Mouse (Mus musculus): ENCODE data around the gene Slc44a1.
A peak's percentile ranks its signal among the peaks of the same experiment; 100 is the strongest.

Gene Slc44a1

GRCm38 (mm10) chr4:53431585-53432234, 8.5 kb upstream of the Slc44a1 start:
- peak; percentile 79 for DNase-seq (ENCODE audit: low spot score)

- DNase-seq (ENCODE audit: low spot score) = no peak
Measured at GRCm38 (mm10) chr4:53437110-53437755, 3.0 kb upstream of the Slc44a1 start.

- no peak for DNase-seq (ENCODE audit: low spot score)
Measured at GRCm38 (mm10) chr4:53438386-53438785, 1.8 kb upstream of the Slc44a1 start.

GRCm38 (mm10) chr4:53438836-53439480, 1.3 kb upstream of the Slc44a1 start:
- DNase-seq (ENCODE audit: low spot score) = peak; percentile 25

- DNase-seq (ENCODE audit: low spot score) = no peak
Measured at GRCm38 (mm10) chr4:53439636-53440009, 590 bp upstream of the Slc44a1 start.

- DNase-seq (ENCODE audit: low spot score) = no peak
Measured at GRCm38 (mm10) chr4:53440816-53441571, 781 bp downstream of the Slc44a1 start.

- DNase-seq (ENCODE audit: low spot score) = no peak
Measured at GRCm38 (mm10) chr4:53441683-53442082, 1.5 kb downstream of the Slc44a1 start.

GRCm38 (mm10) chr4:53446216-53446615, 6.0 kb downstream of the Slc44a1 start:
- DNase-seq (ENCODE audit: low spot score) = no peak

GRCm38 (mm10) chr4:53447773-53448172, 7.6 kb downstream of the Slc44a1 start:
- no peak for DNase-seq (ENCODE audit: low spot score)

GRCm38 (mm10) chr4:53450736-53451135, 10.5 kb downstream of the Slc44a1 start:
- no peak for DNase-seq (ENCODE audit: low spot score)

GRCm38 (mm10) chr4:53451887-53452286, 11.7 kb downstream of the Slc44a1 start:
- no peak for DNase-seq (ENCODE audit: low spot score)

- no peak for DNase-seq (ENCODE audit: low spot score)
Measured at GRCm38 (mm10) chr4:53452457-53452856, 12.2 kb downstream of the Slc44a1 start.

GRCm38 (mm10) chr4:53452976-53453889, 13.0 kb downstream of the Slc44a1 start:
- no peak for DNase-seq (ENCODE audit: low spot score)

GRCm38 (mm10) chr4:53455885-53456284, 15.7 kb downstream of the Slc44a1 start:
- no peak for DNase-seq (ENCODE audit: low spot score)

GRCm38 (mm10) chr4:53456570-53456969, 16.4 kb downstream of the Slc44a1 start:
- DNase-seq (ENCODE audit: low spot score) = no peak

GRCm38 (mm10) chr4:53458503-53458902, 18.3 kb downstream of the Slc44a1 start:
- DNase-seq (ENCODE audit: low spot score) = no peak

- DNase-seq (ENCODE audit: low spot score) = no peak
Measured at GRCm38 (mm10) chr4:53459697-53460096, 19.5 kb downstream of the Slc44a1 start.

- DNase-seq (ENCODE audit: low spot score) = no peak
Measured at GRCm38 (mm10) chr4:53461026-53461425, 20.8 kb downstream of the Slc44a1 start.

- DNase-seq (ENCODE audit: low spot score) = no peak
Measured at GRCm38 (mm10) chr4:53462069-53462468, 21.9 kb downstream of the Slc44a1 start.

- DNase-seq (ENCODE audit: low spot score) = no peak
Measured at GRCm38 (mm10) chr4:53462505-53463251, 22.5 kb downstream of the Slc44a1 start.

- DNase-seq (ENCODE audit: low spot score) = no peak
Measured at GRCm38 (mm10) chr4:53465887-53466286, 25.7 kb downstream of the Slc44a1 start.
